Mouse (Mus musculus): Measurements from ENCODE around the gene Ssrp1.

DNA sequence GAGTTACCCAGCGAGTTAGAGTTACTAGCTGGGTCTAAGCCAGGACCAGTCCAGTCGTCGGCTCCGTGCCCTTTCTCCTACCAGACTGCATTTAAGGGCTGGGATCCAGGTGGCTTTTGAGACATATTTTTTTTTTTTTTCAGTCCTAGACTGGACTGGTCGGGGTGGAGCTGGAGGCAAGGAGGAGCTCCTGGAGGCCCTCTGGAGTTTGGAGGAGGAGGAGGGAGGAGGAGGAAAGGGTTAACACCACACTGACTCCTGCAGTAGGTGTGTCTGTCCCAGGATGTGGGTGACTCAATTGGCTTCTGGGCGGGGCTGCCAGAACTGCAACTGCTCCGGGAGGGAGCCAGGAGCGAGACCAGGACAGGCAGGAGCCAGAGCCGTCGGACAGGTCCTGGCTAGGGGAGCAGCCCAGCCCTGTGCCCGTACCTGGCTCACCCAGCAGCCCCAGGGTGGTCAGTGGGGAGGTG is 23.6 kb downstream of the Ssrp1 start:
- TF ChIP-seq CTCF (IDR thresholded peaks at IDR 0.05; ENCODE audit: borderline replicate concordance, extremely low read depth, insufficient read depth, insufficient read length) (no peak), POLR2A (IDR thresholded peaks at IDR 0.05; ENCODE audit: borderline replicate concordance, extremely low read depth, insufficient read depth, insufficient read length, poor library complexity, severe bottlenecking) (no peak)
